Mouse (Mus musculus): Measurements from ENCODE around the gene Kctd14. TPM values are rescaled to one million over a fixed set of nuclear protein-coding genes. Genes with fewer than 3 reads are reported as not detected.

Gene Kctd14
- polyA plus RNA-seq, 2 experiments, result 7.6 to 9.6 TPM

GRCm38 (mm10) chr7:97414426-97414825, 36.7 kb upstream of the Kctd14 start:
- TF ChIP-seq EP300 (IDR thresholded peaks at IDR 0.05; ENCODE audit: low read depth) (no peak), CTCF (IDR thresholded peaks at IDR 0.05; ENCODE audit: low read depth) (no peak)
- 59% methylated on average over 1 of the region's 1 CpGs for WGBS (ENCODE audit: insufficient replicate concordance)
- Histone ChIP-seq H3K36me3 (replicated peaks; ENCODE audit: control insufficient read depth, insufficient read depth, low read depth) (peaks cover 6% of the 10 kb centered on the region), H3K4me3 (ENCODE audit: insufficient read depth in 1 of 2, low read depth in 2 of 2, low read length in 2 of 2) (no peak overlapping the region), H3K9me3 (ENCODE audit: control insufficient read depth, low read length) (no peaks in the 10 kb centered on the region; the same call in 1 of the 2 replicates), H3K4me1 (replicated peaks; ENCODE audit: control insufficient read depth in 2 of 2, insufficient read depth in 2 of 2, low read length in 1 of 2) (peaks cover 0 to 2% of the 10 kb centered on the region in 2 experiments; a peak in 1 of 4 replicates), H3K9ac (replicated peaks) (no peak overlapping the region), H3K4me2 (ENCODE audit: low read depth) (no peak overlapping the region), H3K27me3 (ENCODE audit: control insufficient read depth, insufficient read depth, low read length) (no peaks in the 10 kb centered on the region), H3K27ac (no peak overlapping the region)
- no peak for ATAC-seq (ENCODE audit: insufficient read depth)
- no peak for DNase-seq (ENCODE audit: low read depth in 3 of 3, low spot score in 3 of 3)

DNA sequence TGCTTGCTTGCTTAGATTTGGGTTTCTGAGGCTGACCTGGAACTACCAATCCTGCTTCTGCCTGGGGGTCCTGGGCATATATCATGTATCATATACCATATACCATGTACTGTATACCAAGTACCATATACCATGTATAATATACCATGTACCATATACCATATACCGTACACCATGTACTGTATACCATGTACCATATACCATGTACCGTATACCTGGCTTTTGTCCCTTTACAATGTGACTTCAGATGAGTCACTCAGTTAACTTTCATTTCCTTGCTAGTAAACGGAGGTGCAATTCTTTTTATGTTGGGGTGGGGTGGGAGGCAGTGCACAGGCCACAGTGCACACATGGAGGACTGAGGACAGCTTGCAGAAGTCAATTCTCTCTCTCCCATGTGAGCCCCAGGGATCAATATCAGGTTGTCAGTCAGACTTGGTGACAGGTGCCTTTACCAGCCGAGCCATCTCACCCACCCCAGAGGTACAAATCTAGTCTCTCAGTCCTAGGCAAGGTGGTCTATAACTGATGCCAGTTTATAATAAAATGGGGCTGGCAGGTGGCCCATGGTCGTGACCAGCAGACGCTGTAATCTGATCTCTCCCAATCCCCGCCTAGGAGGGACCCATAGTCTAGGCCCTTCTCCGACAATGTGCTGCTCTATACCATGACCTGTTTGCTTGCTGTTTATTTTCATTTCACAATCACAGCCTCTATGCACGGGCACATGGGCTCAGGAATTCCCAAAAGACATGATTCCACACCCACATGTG, 36.0 kb upstream of the Kctd14 start:
- H3K4me1 ChIP-seq (replicated peaks; ENCODE audit: control insufficient read depth in 2 of 2, insufficient read depth in 2 of 2, low read length in 1 of 2), result peaks cover 0 to 2% of the 10 kb centered on the region in 2 experiments; a peak in 1 of 4 replicates
- no peak overlapping the region for H3K27ac ChIP-seq
- no peaks in the 10 kb centered on the region for H3K27me3 ChIP-seq (ENCODE audit: control insufficient read depth, insufficient read depth, low read length)
- no peaks in the 10 kb centered on the region; the same call in 1 of the 2 replicates for H3K9me3 ChIP-seq (ENCODE audit: control insufficient read depth, low read length)
- no peak for ATAC-seq (ENCODE audit: insufficient read depth)
- 55% methylated on average over 9 of the region's 9 CpGs for WGBS (ENCODE audit: insufficient replicate concordance)
- TF ChIP-seq CTCF (IDR thresholded peaks at IDR 0.05; ENCODE audit: low read depth) (no peak), EP300 (IDR thresholded peaks at IDR 0.05; ENCODE audit: low read depth) (no peak)
- no peak for DNase-seq (ENCODE audit: low read depth in 3 of 3, low spot score in 3 of 3)
- no peak overlapping the region for H3K4me3 ChIP-seq (ENCODE audit: insufficient read depth in 1 of 2, low read depth in 2 of 2, low read length in 2 of 2)
- H3K4me2 ChIP-seq (ENCODE audit: low read depth), result no peak overlapping the region
- H3K9ac ChIP-seq (replicated peaks), result no peak overlapping the region
- H3K36me3 ChIP-seq (replicated peaks; ENCODE audit: control insufficient read depth, insufficient read depth, low read depth), result no peaks in the 10 kb centered on the region; the same call in 1 of the 2 replicates

- ATAC-seq (ENCODE audit: insufficient read depth) (no peak), DNase-seq (ENCODE audit: low read depth in 3 of 3, low spot score in 3 of 3) (no peak)
- Histone ChIP-seq H3K9me3 (ENCODE audit: control insufficient read depth, low read length) (no peaks in the 10 kb centered on the region), H3K36me3 (replicated peaks; ENCODE audit: control insufficient read depth, insufficient read depth, low read depth) (no peaks in the 10 kb centered on the region; the same call in 1 of the 2 replicates), H3K4me1 (replicated peaks; ENCODE audit: control insufficient read depth in 2 of 2, insufficient read depth in 2 of 2, low read length in 1 of 2) (peaks cover 0 to 2% of the 10 kb centered on the region in 2 experiments; a peak in 1 of 4 replicates), H3K4me3 (ENCODE audit: insufficient read depth in 1 of 2, low read depth in 2 of 2, low read length in 2 of 2) (no peak overlapping the region), H3K27me3 (ENCODE audit: control insufficient read depth, insufficient read depth, low read length) (no peaks in the 10 kb centered on the region), H3K27ac (no peak overlapping the region), H3K4me2 (ENCODE audit: low read depth) (no peak overlapping the region), H3K9ac (replicated peaks) (no peak overlapping the region)
- 62% methylated on average over 4 of the region's 4 CpGs for WGBS (ENCODE audit: insufficient replicate concordance)
- TF ChIP-seq EP300 (IDR thresholded peaks at IDR 0.05; ENCODE audit: low read depth), result no peak
- TF ChIP-seq CTCF (IDR thresholded peaks at IDR 0.05; ENCODE audit: low read depth), result no peak
Observed at GRCm38 (mm10) chr7:97416473-97416872, 34.6 kb upstream of the Kctd14 start.

- ATAC-seq (ENCODE audit: insufficient read depth) (no peak), DNase-seq (ENCODE audit: low read depth in 3 of 3, low spot score in 3 of 3) (no peak)
- no peak within 1 kb of the TSS for H3K4me2 ChIP-seq (ENCODE audit: low read depth)
- H3K27me3 ChIP-seq (ENCODE audit: control insufficient read depth, insufficient read depth, low read length), result no peaks in the 10 kb centered on the region
- H3K27ac ChIP-seq, result no peak within 1 kb of the TSS
- H3K4me3 ChIP-seq (ENCODE audit: insufficient read depth in 1 of 2, low read depth in 2 of 2, low read length in 2 of 2), result no peak within 1 kb of the TSS
- H3K9me3 ChIP-seq (ENCODE audit: control insufficient read depth, low read length), result no peaks in the 10 kb centered on the region
- peaks cover 0 to 2% of the 10 kb centered on the region in 2 experiments; a peak in 1 of 4 replicates for H3K4me1 ChIP-seq (replicated peaks; ENCODE audit: control insufficient read depth in 2 of 2, insufficient read depth in 2 of 2, low read length in 1 of 2)
- H3K36me3 ChIP-seq (replicated peaks; ENCODE audit: control insufficient read depth, insufficient read depth, low read depth), result no peaks in the 10 kb centered on the region; the same call in 1 of the 2 replicates
- TF ChIP-seq EP300 (IDR thresholded peaks at IDR 0.05; ENCODE audit: low read depth) (no peak), CTCF (IDR thresholded peaks at IDR 0.05; ENCODE audit: low read depth) (no peak)
- no peak within 1 kb of the TSS for H3K9ac ChIP-seq (replicated peaks)
- WGBS (ENCODE audit: insufficient replicate concordance), result 64% methylated on average over 25 of the region's 25 CpGs
Observed at GRCm38 (mm10) chr7:97416906-97417777, 34.0 kb upstream of the Kctd14 start, which contains the start of gene Thrsp. Gene Thrsp, minus strand, starts transcription at chr7:97417730.
